Mouse (Mus musculus): ENCODE data around the gene Xlr4a. TPM values are rescaled to one million over a fixed set of nuclear protein-coding genes. Genes with fewer than 3 reads are reported as not detected.
"Not testable (repeated sequence)": the region's sequence is repeated elsewhere in the genome, so short reads cannot be mapped to it uniquely, and the experiment has no call there.

Gene Xlr4a
- polyA plus RNA-seq (2017; shearing (Covaris generic)): 100 to 1,000 TPM; 122 to 127 TPM

DNA sequence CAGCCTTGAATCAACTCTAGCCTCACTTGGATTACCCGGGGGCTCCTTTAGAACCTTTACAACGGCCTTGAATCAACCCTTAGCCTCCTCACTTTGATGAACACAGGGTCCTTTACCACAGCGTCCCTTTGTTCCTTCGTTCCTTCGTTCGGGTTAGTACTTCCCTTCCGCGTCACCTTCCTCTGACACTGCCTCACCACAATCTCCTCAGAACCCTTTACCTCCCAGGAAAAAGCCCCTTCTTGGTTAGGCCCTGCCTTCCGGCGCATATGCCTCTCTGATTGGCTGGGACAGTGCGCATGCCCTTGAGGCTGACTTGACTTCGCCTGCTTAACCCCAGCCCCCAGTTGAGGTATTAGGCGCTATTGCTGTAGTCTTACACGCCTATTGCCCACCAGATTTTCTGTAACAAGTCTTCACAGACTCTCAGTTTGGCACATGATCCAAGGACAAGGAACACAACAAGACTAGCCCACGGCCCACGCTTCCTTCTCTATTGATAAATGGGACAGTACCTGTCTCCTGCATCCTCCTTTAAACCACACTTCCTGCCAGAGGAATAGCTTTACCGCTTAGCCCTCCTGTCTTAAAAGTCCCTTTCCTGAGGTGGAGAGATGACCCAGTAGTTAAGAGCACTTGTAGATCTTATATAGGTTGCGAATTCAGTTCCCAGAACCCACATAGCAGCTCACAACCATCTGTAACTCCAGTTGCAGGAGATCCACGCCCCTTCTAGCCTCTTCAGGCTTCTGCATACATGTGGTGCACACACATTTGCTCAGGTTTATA is at the start of gene Xlr4a:
Gene Xlr4a, minus strand, starts transcription at position 212 of the 789 bp plus-strand sequence.
- ATAC-seq: peak; percentile 72

DNA sequence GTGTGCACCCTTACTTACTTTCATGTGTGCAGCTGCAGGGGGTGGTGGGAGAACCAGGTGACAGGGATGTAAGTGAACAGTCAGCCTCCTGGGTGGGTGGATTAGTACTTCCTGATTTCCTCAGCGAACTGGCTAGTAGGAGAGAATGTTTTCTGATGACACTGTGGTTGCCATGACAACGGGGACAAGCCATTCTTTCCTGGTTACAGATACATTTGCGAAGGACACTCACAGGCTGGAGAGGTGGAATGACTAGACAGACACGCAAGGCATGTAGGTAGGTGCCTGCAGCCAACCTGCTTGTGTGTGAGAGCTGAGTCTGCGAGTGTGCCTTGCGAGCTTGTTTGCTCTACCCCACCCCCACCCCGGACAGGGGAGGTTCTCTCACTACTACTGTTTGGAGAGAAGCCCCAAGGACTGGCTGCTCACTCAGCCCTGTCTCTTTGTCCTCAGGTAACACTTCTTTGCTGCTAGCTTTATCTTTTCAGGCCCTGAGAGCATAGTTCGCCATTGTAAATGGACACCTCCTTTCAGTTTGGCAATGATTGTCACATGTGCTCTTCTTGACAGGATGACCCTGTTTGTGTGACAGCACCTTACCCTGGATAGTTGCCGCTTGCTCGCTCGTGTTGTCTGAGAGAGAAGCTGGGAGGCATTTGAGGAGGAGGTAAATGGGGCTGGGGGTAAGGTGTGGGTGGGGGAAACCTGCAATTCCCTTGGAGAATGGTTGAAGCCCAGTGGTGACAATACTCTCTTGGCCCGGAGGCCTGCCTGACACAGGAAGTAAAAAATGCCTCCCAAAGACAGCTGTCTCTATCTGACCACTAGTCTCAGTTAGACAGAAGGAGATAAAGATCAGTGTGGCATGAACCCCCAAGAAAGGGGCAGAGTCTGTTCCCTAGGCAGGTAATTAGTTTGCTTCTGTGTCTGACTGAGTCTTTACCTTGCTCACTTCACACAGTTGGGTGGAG is 40.9 kb upstream of the Xlr4a start:
- ATAC-seq: peak; percentile 76

DNA sequence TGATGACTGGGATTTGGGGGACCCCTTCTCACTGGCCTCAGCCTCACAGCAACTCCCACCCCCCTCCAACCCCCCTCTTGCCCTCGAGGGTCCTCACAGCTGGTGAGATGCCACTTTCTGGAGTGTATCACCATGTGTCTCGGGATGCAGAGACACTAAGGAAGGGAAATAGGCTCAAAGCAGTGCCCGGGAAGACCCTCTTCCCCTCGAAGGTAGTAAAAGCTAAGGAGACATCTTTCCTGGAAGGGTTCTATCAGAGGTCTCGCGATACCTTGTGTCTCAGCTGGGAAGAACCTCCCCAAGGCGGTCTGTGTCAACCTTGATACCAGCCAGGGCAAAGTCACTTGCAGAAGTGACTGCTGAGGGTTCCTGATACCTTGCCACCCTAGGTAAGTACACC is 34.5 kb upstream of the Xlr4a start, which contains the start of gene Gm14685:
Gene Gm14685, plus strand, starts transcription at position 301 of the 400 bp plus-strand sequence.
- not testable (repeated sequence) for ATAC-seq

DNA sequence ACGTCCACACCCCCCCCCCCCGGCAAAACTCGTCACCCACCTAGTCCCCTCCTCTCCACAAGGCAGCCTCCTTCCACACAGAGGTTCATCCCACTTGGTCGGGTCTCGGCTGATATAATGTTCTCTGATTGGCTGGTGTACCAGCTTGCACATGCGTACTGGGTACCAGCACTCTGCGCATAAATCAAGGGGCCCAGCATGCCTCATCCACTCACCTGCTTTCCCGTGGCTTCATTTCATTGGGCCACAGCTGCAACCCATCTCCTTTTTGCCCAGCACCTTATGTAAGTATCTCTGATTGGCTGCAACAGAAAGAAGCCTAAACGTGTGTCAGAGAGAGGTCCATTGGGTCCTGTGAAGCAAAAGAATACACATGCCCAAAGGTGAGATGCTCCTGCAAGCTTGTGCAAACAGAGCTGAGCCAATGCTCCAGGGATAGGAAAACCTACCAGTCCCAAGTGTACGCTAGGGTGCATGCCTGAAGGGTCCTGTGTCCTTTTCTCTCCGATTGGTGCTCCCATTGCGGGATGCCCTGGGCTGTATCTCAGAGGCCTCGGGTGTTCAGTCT is 14.7 kb upstream of the Xlr4a start, which contains the start of gene Xlr3a:
Gene Xlr3a, minus strand, starts transcription at position 155 of the 568 bp plus-strand sequence.
- ATAC-seq: not testable (repeated sequence)

DNA sequence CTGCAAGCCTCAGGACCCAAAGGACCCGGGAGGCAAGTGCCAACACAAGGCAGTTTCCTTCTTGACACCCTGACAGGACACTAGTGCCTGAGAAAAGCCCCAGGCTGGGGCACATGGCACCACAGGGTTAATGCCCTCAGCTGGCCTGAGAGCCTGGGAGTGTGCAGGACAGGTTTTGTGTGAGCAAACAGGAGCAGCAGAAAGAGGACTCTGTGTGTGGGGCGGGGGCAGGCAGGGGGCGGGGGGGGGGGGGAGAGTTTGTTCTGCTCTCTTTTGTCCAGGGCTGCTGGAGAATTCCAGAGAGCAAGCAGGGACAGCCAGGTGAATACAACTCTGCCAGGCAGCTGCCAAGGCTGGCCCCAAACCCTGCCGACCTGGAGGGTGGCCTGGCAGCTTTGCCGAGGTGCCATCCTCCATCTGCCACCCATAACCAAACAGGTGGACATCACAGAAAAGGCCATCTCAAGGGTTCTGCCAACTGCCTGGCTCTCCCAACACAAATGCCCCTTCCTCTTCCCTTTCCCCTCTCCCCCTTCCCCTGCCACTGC is 15.4 kb downstream of the Xlr4a start:
- not testable (repeated sequence) for ATAC-seq

DNA sequence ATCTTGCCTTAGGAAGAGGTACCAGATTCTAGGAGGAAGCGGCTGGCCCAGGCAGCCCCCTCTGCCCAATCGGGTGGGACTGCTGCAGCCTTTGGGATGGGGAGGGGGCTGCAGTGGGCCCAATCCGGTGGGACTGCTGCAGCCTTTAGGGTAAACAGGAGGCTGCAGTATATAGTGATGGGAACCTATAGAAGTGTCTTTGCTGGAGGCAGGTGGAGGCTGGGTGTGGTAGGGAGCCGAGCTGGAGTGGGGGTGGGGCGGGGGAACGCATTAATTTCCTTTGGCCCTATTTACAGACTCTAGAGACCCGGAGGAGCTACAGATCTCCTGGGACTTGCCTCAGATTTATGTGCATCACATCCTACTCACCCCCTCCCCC is 17.9 kb downstream of the Xlr4a start, which contains the start of gene Pnma3:
Gene Pnma3, plus strand, starts transcription at position 373 of the 379 bp plus-strand sequence.
- ATAC-seq: no peak

DNA sequence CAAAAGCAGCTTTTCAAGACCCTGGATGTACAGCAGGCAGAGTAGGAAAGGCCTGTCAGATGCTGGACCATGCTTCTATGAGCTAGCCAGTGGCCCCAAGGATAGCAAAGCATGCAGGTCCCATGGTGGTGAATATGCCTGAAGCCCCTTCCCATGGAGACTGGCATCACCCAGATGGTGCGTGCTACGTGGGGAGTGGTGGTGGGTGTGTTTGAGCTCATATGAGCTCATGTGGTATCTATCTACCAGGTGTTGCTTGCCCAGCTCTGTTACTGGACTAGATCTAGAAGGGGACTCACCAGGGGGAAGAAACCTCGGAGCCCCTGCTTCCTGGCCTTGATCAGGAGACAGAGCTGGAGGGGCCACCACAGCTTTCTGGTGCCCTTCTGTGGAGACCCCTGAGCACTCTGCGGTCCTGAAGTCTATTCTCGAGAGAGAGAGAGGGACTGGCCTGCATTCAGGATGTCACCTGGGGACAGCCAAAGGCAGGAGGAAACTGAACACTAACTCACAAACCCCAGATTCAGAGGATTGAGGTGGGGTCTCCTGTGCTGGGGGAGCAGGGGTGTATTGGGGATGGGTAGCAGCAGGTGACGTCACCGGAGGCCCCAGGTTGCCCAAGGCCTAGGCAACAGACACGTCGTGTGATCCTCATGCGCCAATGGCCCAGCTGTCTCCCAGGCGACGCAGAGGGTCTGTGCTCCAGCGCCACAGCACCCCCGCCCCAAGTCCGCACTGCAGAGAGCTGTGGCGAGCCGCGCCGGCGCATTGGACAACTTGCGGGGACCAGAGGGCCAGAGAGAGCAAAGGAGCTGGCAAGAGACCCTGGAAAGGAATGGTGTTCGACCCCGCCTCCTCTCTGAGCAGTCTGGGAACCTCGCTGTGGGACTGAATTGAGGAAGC is 18.5 kb downstream of the Xlr4a start:
- no peak for ATAC-seq

DNA sequence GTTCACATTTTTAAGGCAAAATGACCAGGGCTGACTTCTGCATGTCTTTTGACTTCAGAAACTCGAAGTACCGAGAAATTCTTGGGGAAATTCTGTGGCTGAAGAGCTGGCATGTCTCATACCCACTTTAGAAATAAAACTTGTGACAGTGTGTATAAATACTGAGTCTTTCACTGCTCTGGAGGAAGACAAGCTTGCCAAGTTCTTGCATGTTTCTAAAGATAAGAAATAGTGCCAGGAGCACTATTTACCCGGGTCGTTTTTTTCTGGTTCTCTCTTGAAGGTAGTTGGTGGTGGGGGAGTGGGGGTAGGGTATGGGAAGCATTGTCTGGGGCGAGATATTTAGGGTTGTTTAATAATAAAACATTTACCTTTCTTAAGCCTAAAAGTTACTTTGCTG is 20.0 kb downstream of the Xlr4a start:
- no peak for ATAC-seq

DNA sequence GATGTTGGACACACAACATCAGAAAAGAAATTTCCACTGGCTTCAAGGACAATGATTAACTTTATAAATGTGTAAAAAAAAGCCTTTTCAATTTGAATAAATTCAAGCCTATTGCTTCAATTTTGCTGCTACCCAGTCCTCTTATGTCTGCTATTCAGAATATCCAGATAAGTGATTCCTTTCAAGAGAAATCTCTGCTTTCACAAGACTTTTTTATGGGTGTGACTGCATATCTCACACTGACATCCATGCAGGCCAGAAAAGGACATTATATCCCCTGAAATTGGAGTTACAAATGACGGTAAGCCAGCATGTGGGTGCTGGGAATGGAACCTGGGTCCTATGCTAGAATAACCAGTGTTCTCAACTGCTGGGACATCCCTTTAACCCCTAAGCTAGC is 20.8 kb downstream of the Xlr4a start:
- no peak for ATAC-seq

DNA sequence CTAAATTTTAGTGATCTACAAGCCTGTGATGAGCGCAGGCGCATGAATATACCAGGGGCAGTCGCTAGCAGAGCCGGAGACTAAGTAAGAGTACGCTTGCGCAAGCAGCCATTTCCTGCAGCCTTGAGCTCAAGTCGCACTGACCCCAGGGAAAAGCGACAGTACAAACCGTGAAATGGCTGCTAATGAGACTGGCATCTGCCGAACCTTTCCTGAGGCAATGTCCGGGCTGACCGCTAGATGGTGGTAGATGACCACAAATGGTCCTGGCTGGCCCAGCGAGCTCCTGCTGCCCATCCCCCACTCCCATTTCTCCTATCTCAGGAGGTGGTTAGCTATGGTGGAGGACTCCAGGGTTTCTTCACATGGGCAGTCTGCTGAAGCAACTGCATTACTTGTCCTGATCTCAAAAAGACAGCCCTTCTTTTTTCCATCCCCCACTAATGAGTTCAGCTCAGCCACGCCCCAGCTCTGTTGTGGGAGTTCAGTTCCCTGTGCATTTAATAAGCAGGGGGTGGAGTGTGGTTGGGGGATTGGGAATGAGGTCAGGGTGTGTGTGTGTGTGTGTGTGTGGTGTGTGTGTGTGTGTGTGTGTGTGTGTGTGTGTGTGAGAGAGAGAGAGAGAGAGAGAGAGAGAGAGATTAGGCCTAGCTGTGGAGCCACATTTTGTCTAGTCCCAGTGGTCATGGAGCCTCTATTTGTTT is 28.3 kb downstream of the Xlr4a start:
- peak; percentile 92 for ATAC-seq

DNA sequence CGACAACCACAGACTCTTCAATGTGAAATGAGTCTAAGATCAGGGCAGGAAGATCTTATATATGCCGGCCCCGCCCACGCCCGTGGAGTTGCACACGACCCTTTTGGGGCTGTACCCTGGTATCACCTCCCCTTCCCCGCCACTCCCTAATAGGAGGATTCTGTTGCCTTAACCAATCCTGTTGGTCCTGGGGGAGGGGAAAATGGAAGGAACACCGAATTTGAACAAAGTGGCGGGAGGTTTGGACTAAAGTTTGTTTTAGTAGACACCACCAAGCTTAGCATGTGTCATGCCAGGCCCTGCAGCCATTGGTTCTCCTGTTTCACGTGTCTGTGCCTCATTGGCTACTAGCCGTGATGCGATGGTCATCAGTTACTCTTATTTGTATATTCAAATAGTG is 42.6 kb downstream of the Xlr4a start:
- no peak for ATAC-seq

DNA sequence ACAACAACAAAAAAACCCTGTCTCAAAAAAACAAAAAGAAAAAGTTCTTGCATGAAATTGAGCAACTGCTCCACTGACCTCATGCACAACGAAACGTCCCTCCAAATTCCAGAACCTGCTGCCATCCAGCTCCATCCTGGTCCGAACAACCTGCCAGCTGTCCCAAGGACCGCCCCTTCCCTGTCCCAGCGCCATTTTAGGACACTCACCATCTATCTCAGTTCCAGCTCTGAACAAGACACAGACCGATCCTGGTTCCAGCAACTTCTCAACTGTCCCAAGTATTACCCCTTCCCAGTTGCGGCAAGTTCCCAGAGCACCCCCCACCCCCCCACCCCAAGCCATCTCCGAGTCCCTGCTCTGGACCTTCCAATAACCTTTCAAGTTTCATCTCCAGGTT is 43.4 kb downstream of the Xlr4a start:
- ATAC-seq: no peak

DNA sequence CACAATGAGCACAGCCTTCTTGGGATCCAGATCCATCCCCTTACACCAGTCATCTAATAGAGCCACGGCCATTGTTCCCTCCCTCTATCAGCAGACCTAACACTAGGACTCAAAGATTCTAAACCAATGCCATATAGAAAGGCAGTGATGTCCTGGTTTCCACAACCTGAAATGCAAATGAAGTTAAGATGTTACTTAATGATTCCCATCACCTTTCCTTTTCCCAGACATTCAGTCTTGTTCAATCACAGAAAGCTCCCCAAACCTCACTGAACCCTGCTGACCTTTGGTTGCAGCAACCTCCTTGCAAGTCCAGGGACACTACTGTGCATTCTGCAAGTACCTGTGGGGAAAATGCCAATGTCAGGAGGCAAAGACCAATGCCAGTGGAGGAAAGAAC is 45.3 kb downstream of the Xlr4a start, which contains the start of gene Pnma5:
Gene Pnma5, minus strand, starts transcription at position 101 of the 400 bp plus-strand sequence.
- no peak for ATAC-seq

Other genes with a start within 250 kb of the Xlr4a start
- gene Cetn2, start 164.1 kb downstream of the Xlr4a start, polyA plus RNA-seq (2017; shearing (Covaris generic)): 100 to 1,000 TPM; 159 to 160 TPM
- gene Nsdhl, start 163.9 kb downstream of the Xlr4a start, polyA plus RNA-seq (2017; shearing (Covaris generic)): 10 to 100 TPM; 27.5 to 29.3 TPM
- gene Zfp185, start 95.1 kb downstream of the Xlr4a start, polyA plus RNA-seq (2017; shearing (Covaris generic)): not detected
- not detected for gene Pnma5, start 45.4 kb downstream of the Xlr4a start, polyA plus RNA-seq (2017; shearing (Covaris generic))
- gene Pnma3, start 17.7 kb downstream of the Xlr4a start, polyA plus RNA-seq (2017; shearing (Covaris generic)): not detected
- under 1 TPM in 1 of 2 experiments, not detected in 1; 0.97 TPM for gene Xlr3a, start 14.6 kb upstream of the Xlr4a start, polyA plus RNA-seq (2017; shearing (Covaris generic))
- gene Gm14685, start 34.6 kb upstream of the Xlr4a start, polyA plus RNA-seq (2017; shearing (Covaris generic)): not detected
- gene Xlr5b, start 66.3 kb upstream of the Xlr4a start, polyA plus RNA-seq (2017; shearing (Covaris generic)): not detected
- not detected for gene DXBay18, start 67.0 kb upstream of the Xlr4a start, polyA plus RNA-seq (2017; shearing (Covaris generic))
- gene Spin2d, start 94.5 kb upstream of the Xlr4a start, polyA plus RNA-seq (2017; shearing (Covaris generic)): not detected
- gene Xlr3b, start 109.7 kb upstream of the Xlr4a start, polyA plus RNA-seq (2017; shearing (Covaris generic)): 10 to 100 TPM; 12.7 to 30.6 TPM
- 100 to 1,000 TPM; 144 to 160 TPM for gene Xlr4b, start 131.9 kb upstream of the Xlr4a start, polyA plus RNA-seq (2017; shearing (Covaris generic))
- gene F8a, start 145.8 kb upstream of the Xlr4a start, polyA plus RNA-seq (2017; shearing (Covaris generic)): 1 to 10 TPM; 1.3 to 1.5 TPM
- 10 to 100 TPM; 85.6 to 87.3 TPM for gene Xlr4c, start 160.7 kb upstream of the Xlr4a start, polyA plus RNA-seq (2017; shearing (Covaris generic))
- not detected for gene Xlr3c, start 182.9 kb upstream of the Xlr4a start, polyA plus RNA-seq (2017; shearing (Covaris generic))
- not detected for gene Xlr5a, start 210.5 kb upstream of the Xlr4a start, polyA plus RNA-seq (2017; shearing (Covaris generic))
- not detected for gene Xlr5c, start 210.5 kb upstream of the Xlr4a start, polyA plus RNA-seq (2017; shearing (Covaris generic))

All from activated CD4-positive, CD25-positive, alpha-beta regulatory T cell, adult 4 months (primary cell).